Mouse (Mus musculus) right cerebral cortex, postnatal 14 days (tissue): Measurements from ENCODE around the gene Gm45799.

Source experiments
- DNase-seq: peaks from one replicate; pipeline ENCODE4 v3.0.0; 2022

The Gm45799 gene

DNA sequence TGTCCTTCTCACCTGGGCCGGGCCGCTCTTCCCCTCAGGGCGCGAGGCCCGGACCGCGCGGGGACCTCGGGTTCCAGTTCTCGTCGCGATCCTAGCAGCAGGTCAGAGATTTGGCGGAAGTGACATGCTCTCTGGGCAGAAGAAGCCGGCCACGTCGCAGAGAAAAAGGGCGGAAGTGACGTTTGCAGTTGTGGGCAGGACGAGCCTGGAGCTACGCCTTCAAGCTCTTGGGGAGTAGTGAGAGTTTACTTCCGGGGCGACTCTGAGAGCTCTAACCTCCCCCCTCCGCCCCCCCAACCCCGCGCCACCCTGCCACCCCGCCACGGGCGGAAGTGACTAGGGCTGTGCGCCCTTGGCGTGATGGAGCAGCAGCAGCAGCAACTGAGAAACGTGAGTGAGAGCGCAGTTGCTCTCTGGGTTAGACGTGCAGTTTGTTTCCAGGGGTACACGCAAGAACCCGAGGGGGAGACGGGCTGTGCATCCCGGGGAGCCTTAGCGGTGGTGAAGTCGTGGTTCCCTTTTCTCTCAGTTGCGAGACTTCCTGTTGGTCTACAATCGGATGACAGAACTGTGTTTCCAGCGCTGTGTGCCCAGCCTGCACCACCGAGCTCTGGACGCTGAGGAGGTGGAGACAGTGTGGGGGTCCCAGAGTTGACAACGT lies at the start of gene Gm45799, which contains the start of gene Arfip2:
TSS of gene Gm45799 (plus strand) at position 320 of the 661 bp plus-strand sequence.
TSS of gene Arfip2 (minus strand) at position 184 of the 661 bp plus-strand sequence.
- peak; percentile 93 for DNase-seq

DNA sequence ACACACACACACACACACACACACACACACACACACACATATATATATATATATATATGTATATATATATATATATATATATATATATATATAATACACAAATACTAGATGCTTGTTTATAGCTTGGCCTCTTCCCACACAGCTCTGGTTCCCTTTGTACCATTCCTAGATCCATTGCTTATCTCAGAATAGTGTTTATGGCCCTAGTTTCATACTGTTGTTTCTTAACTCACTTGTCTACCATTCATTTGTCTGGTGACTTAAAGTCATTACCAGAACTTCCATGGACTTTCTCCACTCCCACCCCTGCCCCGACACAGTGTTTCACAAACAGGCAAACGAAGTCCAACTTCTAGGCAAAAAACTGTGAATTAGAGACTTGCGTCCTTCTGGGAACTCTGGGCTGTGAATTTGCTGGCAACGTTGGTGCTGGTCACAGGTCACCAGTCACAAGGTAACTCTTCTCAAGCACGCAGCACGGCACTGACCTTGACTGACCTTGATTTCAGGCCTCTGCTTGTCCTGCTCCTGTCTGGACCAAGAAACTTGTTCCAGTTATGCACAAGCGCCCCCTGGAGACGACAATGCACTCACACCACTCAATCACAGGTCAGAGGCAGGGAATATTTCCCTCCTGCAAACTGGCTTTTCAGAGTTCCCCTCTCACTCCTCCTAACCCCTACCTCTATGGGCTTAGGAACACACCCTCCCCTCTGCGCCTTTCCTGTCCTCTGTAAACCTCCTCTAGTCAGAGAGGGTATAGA lies 37.3 kb upstream of the Gm45799 start:
- DNase-seq, result peak; percentile 71

DNA sequence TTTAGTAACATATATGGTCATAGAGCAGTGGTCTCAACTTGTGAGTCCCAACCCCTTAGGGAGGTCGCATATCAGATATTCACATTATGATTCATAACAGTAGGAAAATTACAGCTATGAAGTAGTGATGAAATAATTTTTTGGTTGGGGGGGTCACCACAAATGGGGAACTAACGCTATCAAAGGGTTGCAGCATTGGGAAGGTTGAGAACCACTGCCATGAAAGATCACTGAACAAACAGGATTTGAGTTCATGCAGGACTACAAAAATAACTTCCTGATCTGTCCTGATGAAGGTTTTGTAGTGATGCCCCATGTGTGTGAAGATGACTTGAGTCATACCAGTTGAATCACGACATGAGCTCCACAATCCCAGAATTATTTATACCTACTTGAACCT lies 31.9 kb upstream of the Gm45799 start:
- DNase-seq, result no peak

DNA sequence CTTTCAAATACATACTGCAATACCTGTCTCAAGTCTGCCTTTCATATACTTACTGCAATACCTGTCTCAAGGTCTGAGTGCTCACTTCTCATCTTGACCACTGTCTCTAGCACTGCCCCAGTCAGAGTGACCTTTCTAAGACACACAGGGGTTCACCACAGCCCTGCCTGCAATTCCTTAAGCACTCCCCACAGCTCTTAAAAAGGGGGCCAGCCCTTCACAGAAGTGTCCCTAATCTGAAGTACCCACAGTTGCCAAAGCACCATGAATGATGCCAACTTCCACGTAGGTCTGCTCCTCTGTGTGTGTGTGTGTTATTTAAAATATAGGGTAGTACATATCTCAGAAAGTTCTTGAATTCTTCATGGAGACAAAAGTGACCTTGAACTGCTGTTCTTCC lies 28.6 kb upstream of the Gm45799 start:
- no peak for DNase-seq

DNA sequence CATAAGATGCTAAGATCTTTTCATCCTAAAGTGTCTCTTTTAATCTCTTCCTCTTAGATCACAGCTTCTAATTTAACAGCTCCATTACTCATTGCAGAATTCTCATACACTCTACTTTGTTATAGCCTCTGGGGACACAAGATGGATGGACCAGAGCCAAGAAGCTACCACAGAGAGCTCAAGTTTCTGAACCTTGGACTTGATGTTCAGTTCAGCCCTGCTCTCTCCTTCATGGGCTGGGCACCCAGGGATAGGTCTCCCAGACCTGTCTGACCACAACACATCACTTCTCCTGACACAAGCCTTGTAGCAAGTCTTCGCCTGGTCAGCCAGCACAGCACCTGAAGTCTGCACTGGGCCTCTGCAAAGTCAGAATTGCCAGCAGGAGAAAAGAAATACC lies 26.0 kb upstream of the Gm45799 start:
- no peak for DNase-seq

DNA sequence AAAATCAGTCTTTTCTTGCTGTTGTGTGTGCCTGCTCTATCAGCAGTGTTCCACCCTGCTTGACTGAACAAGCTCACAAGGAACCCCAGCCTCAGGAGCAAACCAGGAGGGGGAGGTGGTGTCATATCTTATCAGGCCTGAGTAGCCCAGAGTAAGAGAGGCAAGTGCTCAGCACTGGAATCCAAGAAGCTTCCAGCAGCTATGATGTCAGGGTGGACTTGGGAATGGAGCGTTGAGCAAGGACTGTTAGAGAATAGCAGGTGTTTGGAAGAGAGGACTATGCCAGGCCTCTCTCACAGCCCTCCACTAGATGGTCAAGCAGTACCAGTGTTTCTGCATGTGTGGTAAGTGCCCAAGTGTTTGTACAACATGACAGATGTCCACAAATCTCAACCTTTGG lies 24.6 kb upstream of the Gm45799 start:
- no peak for DNase-seq

DNA sequence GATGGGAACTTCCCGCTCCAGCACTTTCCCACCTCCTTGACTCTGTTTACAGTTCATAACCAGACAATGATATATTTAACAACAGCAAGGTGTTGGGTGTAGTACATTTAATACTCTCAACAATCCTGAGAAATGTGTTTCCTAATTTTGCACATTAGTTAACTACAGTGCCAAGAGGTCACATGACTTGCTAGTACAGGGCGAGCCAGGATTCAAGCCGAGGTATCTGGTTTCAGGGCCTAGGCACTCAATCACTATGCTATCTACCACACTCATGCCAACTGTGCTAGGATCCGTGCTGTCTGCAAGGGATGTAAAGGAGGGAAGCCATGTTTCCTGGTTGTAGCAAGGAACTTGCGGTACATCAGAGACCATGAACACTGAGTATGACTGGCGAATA lies 23.8 kb upstream of the Gm45799 start:
- DNase-seq, result no peak

DNA sequence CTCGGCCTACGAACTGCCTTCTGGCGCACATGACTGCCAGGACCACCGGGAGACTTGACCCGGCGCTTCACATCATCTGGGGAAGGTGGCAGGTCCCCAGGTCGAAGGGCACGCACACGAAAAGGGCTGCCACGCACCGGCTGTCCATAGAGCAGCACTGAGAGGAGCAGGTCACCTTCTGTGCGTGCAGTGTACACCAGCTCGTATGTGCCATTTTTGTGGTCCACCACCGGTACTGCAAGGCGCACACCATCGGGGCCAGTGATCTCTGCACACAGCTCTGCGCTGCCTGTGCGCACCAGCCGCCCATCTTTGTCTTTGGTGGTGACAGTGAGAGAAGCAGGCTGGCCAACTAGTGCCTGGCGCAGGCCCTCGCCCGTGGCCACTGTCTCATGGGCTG lies 22.5 kb upstream of the Gm45799 start:
- DNase-seq, result no peak

DNA sequence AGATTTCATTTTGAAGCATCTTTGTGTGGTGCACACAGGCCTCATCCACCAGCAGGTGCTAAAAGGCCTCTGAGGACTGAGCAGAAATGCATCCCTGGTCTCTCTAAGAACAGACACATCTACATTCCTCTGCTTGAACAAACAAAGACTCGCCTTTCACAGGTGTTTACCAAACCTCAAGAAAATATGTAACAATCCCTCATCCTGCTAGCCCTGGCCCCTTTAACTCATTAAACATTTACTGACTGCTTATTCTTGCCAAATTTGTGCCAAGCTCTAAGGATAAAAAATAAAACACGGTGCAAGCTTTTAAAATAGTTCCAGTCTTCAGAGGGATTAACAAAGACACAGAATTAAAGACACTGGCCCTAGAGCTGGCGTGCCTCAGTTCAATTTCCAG lies 20.7 kb upstream of the Gm45799 start:
- no peak for DNase-seq

DNA sequence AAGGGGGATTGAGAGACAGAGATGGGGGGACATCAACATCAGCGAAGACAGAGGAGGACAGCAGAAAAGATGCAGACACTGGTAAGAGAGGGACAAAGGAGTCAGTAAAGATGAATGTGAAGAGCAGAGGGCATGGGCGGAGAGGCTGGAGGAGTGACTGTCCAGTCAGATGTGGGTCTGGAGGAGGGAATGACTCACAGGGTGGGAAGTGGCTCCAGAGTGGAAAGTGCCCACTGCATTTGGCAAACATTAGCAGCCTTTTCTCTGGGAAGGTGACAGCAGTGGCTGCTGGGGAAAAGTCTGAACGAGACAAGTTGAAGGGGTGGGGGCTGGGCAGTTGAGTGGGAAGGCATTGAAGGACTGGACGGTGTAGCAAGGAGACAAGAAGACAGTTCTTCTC lies 19.3 kb upstream of the Gm45799 start:
- no peak for DNase-seq

DNA sequence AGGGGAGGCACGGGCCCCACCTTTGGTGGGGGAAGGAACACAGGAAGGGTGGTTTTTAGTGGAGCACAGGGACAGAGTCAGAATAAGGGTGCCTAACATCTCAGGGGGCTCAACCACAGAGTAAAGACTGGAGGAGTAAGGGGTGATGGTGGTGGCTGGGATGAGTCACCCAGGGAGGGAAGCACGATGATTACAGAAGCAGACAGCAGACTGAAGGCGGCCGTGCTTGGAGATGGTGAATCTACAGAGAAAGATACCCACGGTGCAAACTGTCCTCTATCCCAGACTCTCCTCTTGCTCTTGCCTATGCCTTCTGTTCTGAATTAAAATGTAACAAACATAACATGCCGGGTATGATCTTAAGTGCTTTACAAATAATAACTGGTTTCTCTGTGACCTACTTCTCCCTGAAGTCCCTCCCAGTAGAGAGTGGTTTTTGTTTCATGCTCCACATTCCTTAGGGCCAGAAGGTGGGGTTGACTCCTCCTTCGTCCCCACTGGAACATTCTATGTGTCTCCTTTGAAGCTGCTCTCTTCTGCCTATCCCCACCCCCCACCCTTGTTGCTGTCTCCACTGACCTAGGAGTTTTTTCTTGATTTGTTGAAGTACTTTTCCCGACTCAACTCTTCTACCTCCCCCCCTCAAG lies 18.6 kb upstream of the Gm45799 start:
- DNase-seq, result no peak

DNA sequence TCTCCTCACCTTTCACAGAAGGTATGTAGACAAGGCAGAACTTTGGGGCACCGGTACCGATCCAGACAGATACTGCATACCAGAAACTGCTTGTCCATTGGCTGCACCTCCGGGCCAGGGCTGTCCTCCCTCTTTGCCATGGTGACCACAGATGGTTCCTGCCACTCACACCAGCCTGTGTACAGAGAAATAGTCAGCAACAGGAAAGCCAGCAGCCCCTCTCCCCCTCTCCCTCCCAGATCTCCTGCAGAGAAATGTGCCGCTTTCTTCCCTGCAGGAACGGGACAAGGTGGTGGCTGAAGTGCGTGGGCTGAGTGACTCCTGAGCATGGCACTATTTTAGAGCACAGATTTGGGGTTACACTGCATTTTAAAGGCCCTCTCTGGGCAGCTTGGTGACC lies 15.0 kb upstream of the Gm45799 start:
- no peak for DNase-seq

DNA sequence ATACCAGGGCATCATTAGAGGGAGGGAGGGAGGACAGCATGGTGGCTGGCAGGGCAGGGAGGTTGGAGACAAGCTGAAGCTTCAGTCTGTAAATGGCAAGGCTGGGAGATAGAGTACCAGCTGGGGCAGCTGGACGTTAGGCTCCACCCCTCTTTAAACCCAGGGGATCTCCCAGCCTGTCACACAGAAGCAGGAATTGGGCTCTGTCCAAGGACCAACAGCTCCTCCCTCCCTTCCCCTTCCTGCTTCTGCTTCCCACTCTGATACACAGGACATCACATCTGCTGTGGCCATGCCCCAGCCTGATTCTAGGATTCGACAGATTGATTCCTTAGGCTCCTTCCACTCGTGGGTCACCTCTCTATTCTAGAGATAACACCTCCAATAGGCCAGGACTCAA lies 11.7 kb upstream of the Gm45799 start:
- no peak for DNase-seq

DNA sequence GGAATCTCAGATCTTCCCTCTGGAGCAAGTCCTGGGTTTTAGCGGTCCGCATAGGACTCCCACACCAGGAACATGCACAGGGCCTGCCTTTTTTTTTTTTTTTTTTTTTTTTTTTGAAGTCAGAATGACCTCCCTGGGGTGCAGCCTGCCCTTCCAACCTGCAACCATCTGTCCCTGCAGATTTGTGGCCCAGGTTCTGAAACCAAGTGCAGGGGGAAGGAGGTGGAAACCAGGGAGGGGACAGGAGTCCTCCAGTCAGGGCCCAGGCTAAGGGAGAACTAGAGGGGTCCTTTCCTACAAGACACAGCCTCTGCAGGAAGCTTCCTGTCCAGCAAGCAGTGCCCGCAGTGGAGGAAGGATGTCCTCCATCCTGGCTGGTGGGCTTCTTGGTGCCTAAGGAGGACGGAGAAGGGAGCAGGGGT lies 7.8 kb upstream of the Gm45799 start:
- DNase-seq, result no peak

DNA sequence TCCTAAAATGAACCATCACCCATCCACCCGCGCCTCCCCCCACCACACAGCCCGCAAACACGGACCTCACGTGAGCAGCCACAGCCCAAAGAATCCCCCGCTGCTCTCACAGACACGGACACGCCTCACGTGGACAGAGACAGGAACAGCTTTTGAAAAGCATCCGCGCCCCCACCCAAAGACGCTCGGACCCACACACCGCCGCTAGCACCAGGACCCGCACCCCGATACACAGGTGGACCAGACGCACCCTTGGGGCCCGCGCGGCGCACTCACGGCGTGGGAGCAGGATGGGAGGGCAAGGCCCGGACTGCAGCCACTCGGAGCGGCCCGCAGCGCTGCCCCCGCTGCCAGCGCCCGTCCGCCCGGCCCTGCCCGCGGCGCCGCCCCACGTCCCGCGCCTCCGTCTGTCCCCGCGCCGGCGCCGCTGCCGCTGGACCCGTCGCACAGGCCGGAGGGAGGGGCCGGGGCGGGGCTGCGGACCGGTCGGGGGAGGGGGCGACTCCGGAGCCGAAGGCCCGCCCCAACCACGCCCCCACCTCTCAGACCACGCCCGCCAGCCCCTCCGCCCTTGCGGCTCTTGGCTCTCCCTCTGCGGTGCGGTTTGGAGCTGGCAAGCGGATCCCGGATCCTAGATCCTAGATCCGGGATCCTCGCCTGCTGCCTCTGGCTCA lies 7.1 kb upstream of the Gm45799 start, which contains the start of gene Trim3:
TSS of gene Trim3 (minus strand) at position 445 of the 674 bp plus-strand sequence.
- peak; percentile 92 for DNase-seq

DNA sequence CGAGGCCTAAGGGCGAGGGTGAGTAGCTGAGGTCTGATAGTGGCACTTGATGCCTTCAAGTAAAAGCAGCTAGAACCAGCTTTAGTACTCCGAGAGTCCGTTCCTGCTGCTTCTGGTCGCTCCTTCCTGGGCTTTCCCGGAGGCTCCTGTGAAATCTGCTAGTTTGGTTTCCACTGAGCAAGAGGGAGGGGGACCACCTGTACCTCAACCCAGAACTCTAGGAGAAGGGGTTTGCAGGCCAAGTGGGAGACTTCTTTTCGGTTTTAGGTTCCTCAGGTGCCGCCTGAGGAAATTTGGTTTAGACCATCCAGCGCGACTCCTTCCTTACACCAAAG lies 6.6 kb upstream of the Gm45799 start:
- DNase-seq, result no peak

DNA sequence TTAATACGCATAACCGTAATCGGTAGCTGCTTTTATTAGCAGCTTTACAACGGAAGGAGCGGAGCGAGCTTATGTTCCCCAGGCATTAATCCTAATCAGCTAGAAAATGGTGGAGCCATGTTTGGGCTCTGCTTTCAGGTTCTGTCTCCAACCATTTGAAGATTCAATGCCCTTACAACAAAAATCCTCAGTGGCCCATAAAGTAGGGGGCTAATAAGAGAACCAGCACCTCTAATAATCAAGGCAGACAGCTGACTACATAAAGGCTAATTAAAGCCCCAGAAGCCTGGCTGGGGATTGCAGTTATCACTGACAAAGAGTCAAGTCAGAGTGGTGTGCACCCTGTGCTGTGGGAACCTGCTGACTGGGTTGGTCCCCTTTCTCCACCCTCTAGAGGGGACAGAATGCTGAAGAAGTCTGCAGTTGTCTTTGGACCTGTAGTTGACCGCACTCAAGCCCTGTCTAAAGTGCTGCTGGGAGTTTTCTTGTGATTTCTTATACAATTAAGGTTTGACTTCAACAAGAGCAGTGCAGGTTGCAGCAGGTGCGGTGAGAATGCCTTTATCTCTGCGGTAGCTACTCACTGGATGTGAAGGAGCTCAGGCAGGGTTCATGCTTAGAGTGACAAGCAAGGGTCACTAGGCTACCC lies 6.0 kb upstream of the Gm45799 start:
- DNase-seq, result no peak

DNA sequence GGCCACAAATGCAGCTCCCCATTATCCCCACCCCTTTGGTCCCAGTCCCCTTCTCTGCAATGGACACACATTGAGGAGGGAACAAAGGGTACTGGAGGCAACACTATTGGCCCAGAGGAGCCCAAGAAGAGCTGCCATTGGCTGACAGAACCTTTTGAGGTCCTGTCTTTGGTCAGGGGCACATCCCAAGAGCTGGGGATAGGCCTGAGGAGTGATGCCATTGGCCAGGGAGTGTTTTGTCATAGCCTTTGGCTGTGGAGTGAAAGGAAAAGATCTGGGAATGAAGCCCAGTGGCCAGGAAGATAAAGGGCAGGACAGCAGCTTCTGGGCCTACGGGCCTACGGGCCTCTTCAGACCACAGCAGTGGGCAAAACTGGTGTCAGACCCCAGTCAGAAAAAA lies 4.6 kb upstream of the Gm45799 start:
- no peak for DNase-seq

DNA sequence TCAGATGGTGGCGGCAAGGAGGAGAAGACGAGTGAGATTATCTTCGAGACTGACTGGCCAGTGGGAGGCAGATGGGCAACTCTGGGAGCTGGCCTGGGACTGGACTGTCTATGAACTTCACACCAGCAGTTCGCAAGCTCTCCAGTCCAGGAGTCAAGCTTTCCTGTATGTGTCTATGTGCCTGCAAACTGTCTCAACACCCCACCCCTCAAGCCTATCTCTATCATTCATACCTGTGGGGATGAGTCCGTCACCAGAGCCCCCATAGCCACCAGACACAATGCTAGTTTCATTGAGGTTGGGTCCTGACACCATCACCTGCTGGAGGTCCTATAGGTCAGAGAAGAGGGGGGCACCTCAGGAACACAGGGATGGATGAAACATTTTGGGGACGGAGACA lies 1.6 kb upstream of the Gm45799 start:
- DNase-seq, result no peak

DNA sequence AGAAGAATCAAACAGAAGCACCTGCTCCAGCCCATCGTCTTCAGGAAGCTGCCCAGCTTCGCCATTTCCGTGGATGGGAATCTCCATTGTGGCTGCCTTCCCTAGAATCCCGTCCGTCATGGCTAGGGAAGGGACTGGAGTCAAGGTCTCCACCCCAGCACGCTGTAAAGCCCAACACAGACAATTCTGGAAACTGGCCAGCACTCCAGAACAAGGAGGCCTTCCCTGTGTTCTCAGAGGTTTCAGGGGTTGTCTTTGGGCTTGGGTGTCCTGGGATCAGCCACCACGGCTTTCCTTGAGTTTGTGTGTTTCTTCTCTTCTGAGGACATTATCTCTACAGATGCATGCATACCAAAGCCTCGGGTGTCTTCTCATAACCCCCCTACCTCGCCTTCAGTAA lies 1.0 kb upstream of the Gm45799 start:
- no peak for DNase-seq

DNA sequence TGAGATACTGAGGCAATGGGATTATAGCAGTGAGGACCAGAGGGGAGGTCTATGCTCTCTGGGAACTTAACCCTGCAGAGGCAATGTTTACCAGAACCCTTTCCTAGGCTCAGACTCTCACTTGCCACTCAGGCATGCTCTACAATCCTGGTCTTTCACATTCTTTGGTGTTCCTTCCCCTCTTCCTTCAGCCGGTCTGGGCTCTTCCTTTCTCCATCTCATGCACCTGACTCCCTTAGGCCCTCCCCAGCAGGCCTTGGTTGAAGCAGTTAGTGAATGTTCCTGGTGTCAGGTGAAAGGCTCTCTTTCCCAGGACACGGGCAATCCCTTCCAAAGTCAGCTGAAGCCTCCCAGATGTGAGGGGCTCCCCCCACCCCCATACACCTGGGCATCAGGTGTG lies 596 bp upstream of the Gm45799 start, which contains the start of gene Timm10b:
TSS of gene Timm10b (plus strand) at position 301 of the 400 bp plus-strand sequence.
- DNase-seq, result no peak

DNA sequence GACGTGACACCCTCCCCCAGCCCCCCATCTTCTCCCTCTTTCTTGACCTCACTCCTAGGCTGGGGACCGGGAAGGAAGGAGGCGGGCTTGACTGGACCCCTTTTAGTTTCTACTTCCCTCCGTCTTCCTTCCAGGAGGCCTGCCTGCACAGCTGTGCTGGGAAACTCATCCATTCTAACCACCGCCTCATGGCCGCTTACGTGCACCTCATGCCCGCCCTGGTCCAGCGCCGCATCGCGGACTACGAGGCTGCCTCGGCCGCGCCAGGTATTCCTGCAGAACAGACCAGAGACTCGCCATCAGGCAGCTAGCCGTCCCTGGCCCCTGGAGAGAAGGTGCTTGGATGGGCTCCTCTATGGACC lies 523 bp downstream of the Gm45799 start:
- no peak for DNase-seq

DNA sequence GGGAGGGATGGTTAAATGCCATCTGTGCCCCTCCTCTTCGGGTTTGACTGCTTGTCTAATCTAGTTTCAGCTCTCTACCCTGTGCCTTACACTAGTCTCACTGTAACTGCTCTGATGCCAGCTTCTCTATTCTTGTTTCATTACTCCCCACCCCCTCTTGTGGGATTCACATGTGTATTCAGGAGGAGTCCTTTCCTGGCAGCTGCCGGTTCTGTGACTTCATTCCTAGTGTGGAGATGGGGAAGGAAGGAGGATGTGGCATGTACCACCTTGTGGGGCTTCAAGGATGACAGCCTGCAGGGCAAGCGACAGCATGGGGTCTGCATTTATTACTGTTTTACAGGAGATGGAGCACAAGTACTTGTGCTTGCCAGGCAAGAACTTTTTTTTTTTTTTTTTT lies 1.6 kb downstream of the Gm45799 start:
- DNase-seq, result no peak
